In genomic region chr9:64939790-64940189, GRCm38 (mm10) we compare ENCODE assay signal across 21 mouse cellular contexts. TPM values are rescaled to one million over a fixed set of nuclear protein-coding genes. Genes with fewer than 3 reads are reported as not detected.
DNase-seq lines count a peak whose midpoint lies in the region; ATAC-seq lines count a peak whose summit lies in the region.
"Had no signal": no experiment of that assay in that cellular context is flagged by ENCODE, and none has a peak within 500 bp of the region (broad histone marks: within the 10 kb centered on the region; RNA-seq: fewer than 3 reads in every experiment).

No protein-coding gene starts in this region.

- peak; percentile 8 for DNase-seq in heart, adult 11 months
- DNase-seq in heart, embryonic 10.5 days (ENCODE audit: low spot score), result no peak
- no peak for DNase-seq in liver, embryonic 11.5 days (ENCODE audit: low spot score)
- no peak for DNase-seq in frontal cortex, postnatal 14 days (ENCODE audit: low spot score in 2 of 2)
- DNase-seq in cerebellum, adult 8-10 months, result no peak
- DNase-seq: adrenal gland, postnatal 10 days; cerebellum, adult 11-12 months; cerebellum, adult 9-11 months; cerebellum, postnatal 36 days; gastrocnemius, postnatal 10 days; heart, adult 2 months; heart, postnatal 36 days had no signal

- H3K9me3 ChIP-seq in heart, embryonic 10.5 days, result no peaks in the 10 kb centered on the region
- H3K9me3 ChIP-seq in liver, embryonic 12.5 days (replicated peaks), result no peaks in the 10 kb centered on the region
- H3K9me3 ChIP-seq in liver, embryonic 11.5 days (ENCODE audit: control insufficient read depth, low read length), result no peaks in the 10 kb centered on the region
- no peaks in the 10 kb centered on the region for H3K9me3 ChIP-seq in megakaryocyte, embryonic 14.5 days
- H3K9me3 ChIP-seq: embryonic facial prominence, embryonic 13.5 days; forebrain, embryonic 15.5 days; heart, embryonic 12.5 days; hindbrain, embryonic 12.5 days had no signal

- no peak overlapping the region for H3K27ac ChIP-seq in heart, embryonic 10.5 days
- H3K27ac ChIP-seq in liver, embryonic 12.5 days, result no peak overlapping the region; the same call in 1 of the 2 replicates
- no peak overlapping the region for H3K27ac ChIP-seq in liver, embryonic 11.5 days (ENCODE audit: low read depth, low read length)
- H3K27ac ChIP-seq: embryonic facial prominence, embryonic 13.5 days; forebrain, embryonic 15.5 days; heart, adult 2 months; hindbrain, embryonic 12.5 days had no signal

- no peaks in the 10 kb centered on the region for H3K36me3 ChIP-seq in heart, embryonic 10.5 days
- H3K36me3 ChIP-seq in liver, embryonic 12.5 days, result no peaks in the 10 kb centered on the region
- no peaks in the 10 kb centered on the region for H3K36me3 ChIP-seq in liver, embryonic 11.5 days (ENCODE audit: control insufficient read depth, insufficient read depth, low read length)
- H3K36me3 ChIP-seq in megakaryocyte, embryonic 14.5 days (replicated peaks; ENCODE audit: low read length), result peaks cover 15% of the 10 kb centered on the region
- H3K36me3 ChIP-seq: embryonic facial prominence, embryonic 13.5 days; forebrain, embryonic 15.5 days; heart, embryonic 12.5 days; hindbrain, embryonic 12.5 days had no signal

- no peak overlapping the region for H3K9ac ChIP-seq in liver, embryonic 12.5 days
- no peak overlapping the region for H3K9ac ChIP-seq in liver, embryonic 11.5 days (ENCODE audit: low read depth, low read length)
- H3K9ac ChIP-seq: embryonic facial prominence, embryonic 13.5 days; forebrain, embryonic 15.5 days; heart, embryonic 12.5 days; hindbrain, embryonic 12.5 days had no signal

- peak overlapping the region; percentile 61 for H3K4me2 ChIP-seq in liver, embryonic 12.5 days
- H3K4me2 ChIP-seq in liver, embryonic 11.5 days, result no peak overlapping the region
- H3K4me2 ChIP-seq: embryonic facial prominence, embryonic 13.5 days; forebrain, embryonic 15.5 days; heart, embryonic 12.5 days; hindbrain, embryonic 12.5 days had no signal

- no peak overlapping the region for H3K4me3 ChIP-seq in heart, embryonic 10.5 days
- no peak overlapping the region for H3K4me3 ChIP-seq in liver, embryonic 12.5 days
- H3K4me3 ChIP-seq in liver, embryonic 11.5 days (ENCODE audit: low read depth, low read length), result no peak overlapping the region
- peak overlapping the region; percentile 69 for H3K4me3 ChIP-seq in megakaryocyte, embryonic 14.5 days (replicated peaks)
- H3K4me3 ChIP-seq: embryonic facial prominence, embryonic 13.5 days; forebrain, embryonic 15.5 days; heart, adult 2 months; heart, embryonic 12.5 days; hindbrain, embryonic 12.5 days had no signal

- ATAC-seq in liver, embryonic 12.5 days, result no peak
- no peak for ATAC-seq in liver, embryonic 11.5 days (replicated peaks; ENCODE audit: low FRiP score)
- no peak for ATAC-seq in megakaryocyte, adult 5-6 weeks (ENCODE audit: poor library complexity, severe bottlenecking)
- ATAC-seq: forebrain, embryonic 15.5 days; hindbrain, embryonic 16.5 days; inflammation-experienced regulatory T-cells, adult 6 months had no signal

- 84% methylated on average over 2 of the region's 2 CpGs for WGBS in heart, embryonic 10.5 days
- 67% methylated on average over 2 of the region's 2 CpGs for WGBS in liver, embryonic 12.5 days (ENCODE audit: insufficient replicate concordance)
- 77% methylated on average over 2 of the region's 2 CpGs for WGBS in liver, embryonic 11.5 days

- peaks cover 23% of the 10 kb centered on the region for H3K27me3 ChIP-seq in heart, embryonic 10.5 days (ENCODE audit: insufficient read depth, poor library complexity, severe bottlenecking)
- peaks cover 24% of the 10 kb centered on the region for H3K27me3 ChIP-seq in liver, embryonic 12.5 days (replicated peaks)
- peaks cover 11% of the 10 kb centered on the region for H3K27me3 ChIP-seq in liver, embryonic 11.5 days (replicated peaks; ENCODE audit: control insufficient read depth, insufficient read depth, low read length)
- H3K27me3 ChIP-seq in megakaryocyte, embryonic 14.5 days (replicated peaks), result no peaks in the 10 kb centered on the region
- H3K27me3 ChIP-seq: forebrain, embryonic 15.5 days had no signal

- H3K4me1 ChIP-seq in heart, embryonic 10.5 days, result peaks cover 42% of the 10 kb centered on the region
- H3K4me1 ChIP-seq in liver, embryonic 12.5 days, result peaks cover 50% of the 10 kb centered on the region
- peaks cover 21% of the 10 kb centered on the region for H3K4me1 ChIP-seq in liver, embryonic 11.5 days (replicated peaks; ENCODE audit: control insufficient read depth, insufficient read depth, low read length)
- peaks cover 69% of the 10 kb centered on the region for H3K4me1 ChIP-seq in megakaryocyte, embryonic 14.5 days
- H3K4me1 ChIP-seq: forebrain, embryonic 15.5 days; hindbrain, embryonic 12.5 days had no signal

RNA-seq across cellular contexts. Expression of gene Slc24a1, which starts 11.6 kb away (rescaled TPM):
- 0.08 and 0.09 TPM in 2 replicates for polyA plus RNA-seq in heart, embryonic 10.5 days (2016; fragmentation: Nextera tagmentation; extraction: Ambion mirVana)
- 0.11 and 0.13 TPM in 2 replicates for polyA plus RNA-seq in liver, embryonic 12.5 days (2016; fragmentation: Nextera tagmentation; extraction: Ambion mirVana)
- polyA plus RNA-seq in liver, embryonic 11.5 days (2014; fragmentation: Nextera tagmentation; extraction: Ambion mirVana), result 0.04 and 0.12 TPM in 2 replicates
- 0.85 TPM in 1 of 2 replicates, not detected in the other for polyA plus RNA-seq in megakaryocyte, embryonic 14.5 days (2012; ENCODE audit: insufficient read depth, low replicate concordance)
- total RNA-seq in megakaryocyte, adult 5-6 weeks (2015), result not detected in 2 replicates
- total RNA-seq in megakaryocyte, adult 5-6 weeks (2017), result not detected in 2 replicates
- total RNA-seq: gastrocnemius, postnatal 10 days had no signal
- polyA plus RNA-seq: embryonic facial prominence, embryonic 13.5 days had no signal

RNA-seq across cellular contexts. Expression of gene Ints14, which starts 20.9 kb away (rescaled TPM):
- 55.4 and 58.3 TPM in 2 replicates for polyA plus RNA-seq in heart, embryonic 10.5 days (2016; fragmentation: Nextera tagmentation; extraction: Ambion mirVana)
- 38.9 and 42.5 TPM in 2 replicates for polyA plus RNA-seq in liver, embryonic 12.5 days (2016; fragmentation: Nextera tagmentation; extraction: Ambion mirVana)
- polyA plus RNA-seq in liver, embryonic 11.5 days (2014; fragmentation: Nextera tagmentation; extraction: Ambion mirVana), result 58.4 and 69.8 TPM in 2 replicates
- 37.0 and 41.7 TPM in 2 replicates for polyA plus RNA-seq in megakaryocyte, embryonic 14.5 days (2012; ENCODE audit: insufficient read depth, low replicate concordance)
- total RNA-seq in megakaryocyte, adult 5-6 weeks (2015), result 21.5 and 25.4 TPM in 2 replicates
- total RNA-seq in megakaryocyte, adult 5-6 weeks (2017), result 20.7 and 24.0 TPM in 2 replicates
